Mouse (Mus musculus): ENCODE measurements around the gene Patj.

DNA sequence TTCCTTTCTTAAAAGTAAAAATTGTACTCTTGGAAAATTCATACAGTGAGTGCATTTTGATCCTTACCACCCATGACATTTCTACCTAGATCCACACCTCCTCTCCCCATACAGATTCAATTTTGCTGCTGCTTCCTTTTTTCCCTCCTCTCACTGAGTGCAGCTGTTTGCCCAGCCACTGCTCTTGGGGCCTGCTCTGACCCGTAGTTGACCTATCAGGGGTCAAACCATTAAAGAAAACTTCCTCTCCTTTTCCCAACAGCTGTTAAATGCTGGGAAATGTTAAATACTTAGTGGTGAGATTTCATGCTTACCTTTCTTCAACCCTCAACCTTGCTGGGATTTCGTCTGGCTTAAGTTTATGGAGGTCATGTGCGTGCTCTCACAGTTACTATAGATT, 55.7 kb downstream of the Patj start:
- TF ChIP-seq EP300 (IDR thresholded peaks at IDR 0.05; ENCODE audit: low read depth) (no peak), CTCF (IDR thresholded peaks at IDR 0.05; ENCODE audit: low read depth) (no peak)

Data from liver, postnatal 0 days (tissue).